Mouse (Mus musculus): Measurements from ENCODE around the gene Aknad1.

GRCm38 (mm10) chr3:108815631-108816030, 76.2 kb downstream of the Aknad1 start:
- no peak for TF ChIP-seq POLR2A (IDR thresholded peaks at IDR 0.05; ENCODE audit: insufficient read length, low read depth)
- TF ChIP-seq USF1 (IDR thresholded peaks at IDR 0.05; ENCODE audit: low read depth), result no peak
- no peak for TF ChIP-seq TCF12 (IDR thresholded peaks at IDR 0.05; ENCODE audit: insufficient read depth, poor library complexity, severe bottlenecking)
- no peak for TF ChIP-seq MAX (IDR thresholded peaks at IDR 0.05; ENCODE audit: low read depth)
- TF ChIP-seq MYOD1 (IDR thresholded peaks at IDR 0.05; ENCODE audit: control insufficient read depth in 1 of 3, insufficient read length in 2 of 3, low read depth in 2 of 3), result no peak
- TF ChIP-seq POLR2AphosphoS2 (IDR thresholded peaks at IDR 0.05; ENCODE audit: insufficient read length, low read depth), result no peak
- TF ChIP-seq E2F4 (IDR thresholded peaks at IDR 0.05; ENCODE audit: insufficient read depth), result no peak
- TF ChIP-seq MYOG (IDR thresholded peaks at IDR 0.05; ENCODE audit: control insufficient read depth in 1 of 3, insufficient read depth in 1 of 3, insufficient read length in 2 of 3, low read depth in 2 of 3), result no peak
- TF ChIP-seq TCF3 (IDR thresholded peaks at IDR 0.05; ENCODE audit: insufficient read length, low read depth), result no peak
- TF ChIP-seq SRF (IDR thresholded peaks at IDR 0.05; ENCODE audit: control insufficient read depth, insufficient read length, low read depth), result no peak
